Mouse (Mus musculus): ENCODE measurements around the gene Smim27.

The Smim27 gene

GRCm38 (mm10) chr4:40269430-40270032, at the start of gene Smim27, which contains the start of gene Topors:
Gene Smim27, plus strand, starts transcription at chr4:40269579.
Gene Topors, minus strand, starts transcription at chr4:40269850.
- DNase-seq = peak; percentile 97

- no peak for DNase-seq
These were observed 48.9 kb upstream of the Smim27 start for GRCm38 (mm10) chr4:40220437-40220836.

- DNase-seq = no peak
These were observed 48.2 kb upstream of the Smim27 start for GRCm38 (mm10) chr4:40221004-40221760.

- no peak for DNase-seq
These were observed 47.3 kb upstream of the Smim27 start for GRCm38 (mm10) chr4:40221876-40222585.

- no peak for DNase-seq
These were observed 43.3 kb upstream of the Smim27 start for GRCm38 (mm10) chr4:40226095-40226494.

DNA sequence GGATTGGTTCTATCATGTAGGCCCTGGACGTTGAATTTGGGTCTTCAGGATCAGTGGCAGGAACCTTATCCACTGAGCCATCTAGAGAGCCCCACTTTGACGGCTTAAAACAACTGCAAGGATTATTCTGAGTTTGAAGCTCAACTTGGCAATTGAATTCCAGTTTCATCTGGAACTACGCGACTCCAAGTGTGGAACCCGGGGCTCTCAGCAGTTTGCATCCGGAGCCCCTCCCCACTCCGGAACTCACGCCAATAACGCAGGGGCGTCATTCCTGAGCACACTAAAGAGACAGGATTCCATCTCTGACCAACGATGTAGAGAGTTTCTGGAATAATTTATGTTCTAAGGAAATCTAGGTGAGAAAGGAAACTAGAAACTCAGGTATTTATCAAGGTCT, 42.2 kb upstream of the Smim27 start:
- no peak for DNase-seq

DNA sequence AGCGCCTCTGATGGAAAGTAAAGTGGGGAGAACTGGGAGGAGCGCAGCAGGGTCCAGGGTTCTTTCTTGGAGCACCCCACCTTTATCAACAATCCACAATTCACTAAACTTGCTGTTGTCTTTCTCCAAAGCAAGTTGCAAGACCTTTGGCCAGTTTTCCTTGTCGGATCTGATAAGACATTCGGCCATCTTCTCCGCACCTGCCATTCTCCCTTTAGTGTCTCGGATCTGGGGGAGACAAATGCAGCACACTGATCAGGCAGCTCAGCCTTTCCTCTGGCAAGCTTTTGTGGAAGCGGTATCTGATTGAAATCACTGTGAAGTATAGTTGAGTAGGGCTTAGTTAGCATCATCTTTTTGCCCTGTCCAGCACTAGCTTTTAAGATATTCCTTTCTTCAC, 41.5 kb upstream of the Smim27 start:
- no peak for DNase-seq

- no peak for DNase-seq
These were observed 39.7 kb upstream of the Smim27 start for GRCm38 (mm10) chr4:40229723-40230122.

DNA sequence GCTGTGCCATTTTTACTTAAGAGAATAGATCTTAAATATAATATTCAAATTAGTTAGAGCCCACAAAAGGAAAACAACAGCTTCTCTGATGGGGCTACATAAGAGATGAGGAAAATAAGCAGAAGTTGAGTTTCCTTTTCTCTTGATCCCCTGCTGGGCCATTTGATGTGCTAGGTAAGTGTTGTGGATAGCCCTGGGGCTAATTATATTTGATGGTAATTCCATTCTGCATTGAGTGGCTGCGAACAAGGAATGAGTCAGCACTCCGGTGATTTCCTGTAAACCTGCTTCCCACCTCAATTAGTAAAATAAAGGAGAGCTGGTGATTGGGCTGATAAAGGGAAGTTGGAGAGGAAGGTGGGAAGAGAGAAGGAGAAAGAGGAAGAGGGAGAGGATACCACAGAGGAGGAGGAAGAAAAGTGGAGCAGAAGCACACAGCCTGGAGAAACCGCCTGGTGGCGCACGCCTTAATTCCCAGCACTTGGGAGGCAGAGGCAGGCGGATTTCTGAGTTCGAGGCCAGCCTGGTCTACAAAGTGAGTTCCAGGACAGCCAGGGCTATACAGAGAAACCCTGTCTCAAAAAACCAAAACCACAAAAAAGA, 36.2 kb upstream of the Smim27 start:
- DNase-seq = no peak

DNA sequence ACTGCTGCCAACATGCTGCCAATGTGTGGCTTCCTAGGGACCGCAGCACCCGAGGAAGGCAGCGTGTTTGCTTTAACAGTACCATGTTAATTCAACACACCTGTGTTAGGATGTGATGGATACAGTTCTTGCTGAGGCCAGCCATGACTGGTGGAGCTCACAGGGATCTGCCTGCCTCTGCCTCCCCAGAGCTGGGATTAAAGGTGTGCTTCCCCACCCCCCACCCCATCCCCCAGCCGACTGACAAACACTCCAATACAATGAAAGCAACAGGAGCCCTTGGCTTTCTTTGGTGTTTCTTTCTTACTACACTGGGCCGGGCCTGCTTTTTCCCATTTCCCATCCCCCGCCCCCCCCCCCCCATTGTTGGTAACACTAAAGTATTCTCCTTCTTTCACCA, 35.1 kb upstream of the Smim27 start:
- no peak for DNase-seq

- DNase-seq = no peak
These were observed 32.5 kb upstream of the Smim27 start for GRCm38 (mm10) chr4:40236829-40237228.

DNA sequence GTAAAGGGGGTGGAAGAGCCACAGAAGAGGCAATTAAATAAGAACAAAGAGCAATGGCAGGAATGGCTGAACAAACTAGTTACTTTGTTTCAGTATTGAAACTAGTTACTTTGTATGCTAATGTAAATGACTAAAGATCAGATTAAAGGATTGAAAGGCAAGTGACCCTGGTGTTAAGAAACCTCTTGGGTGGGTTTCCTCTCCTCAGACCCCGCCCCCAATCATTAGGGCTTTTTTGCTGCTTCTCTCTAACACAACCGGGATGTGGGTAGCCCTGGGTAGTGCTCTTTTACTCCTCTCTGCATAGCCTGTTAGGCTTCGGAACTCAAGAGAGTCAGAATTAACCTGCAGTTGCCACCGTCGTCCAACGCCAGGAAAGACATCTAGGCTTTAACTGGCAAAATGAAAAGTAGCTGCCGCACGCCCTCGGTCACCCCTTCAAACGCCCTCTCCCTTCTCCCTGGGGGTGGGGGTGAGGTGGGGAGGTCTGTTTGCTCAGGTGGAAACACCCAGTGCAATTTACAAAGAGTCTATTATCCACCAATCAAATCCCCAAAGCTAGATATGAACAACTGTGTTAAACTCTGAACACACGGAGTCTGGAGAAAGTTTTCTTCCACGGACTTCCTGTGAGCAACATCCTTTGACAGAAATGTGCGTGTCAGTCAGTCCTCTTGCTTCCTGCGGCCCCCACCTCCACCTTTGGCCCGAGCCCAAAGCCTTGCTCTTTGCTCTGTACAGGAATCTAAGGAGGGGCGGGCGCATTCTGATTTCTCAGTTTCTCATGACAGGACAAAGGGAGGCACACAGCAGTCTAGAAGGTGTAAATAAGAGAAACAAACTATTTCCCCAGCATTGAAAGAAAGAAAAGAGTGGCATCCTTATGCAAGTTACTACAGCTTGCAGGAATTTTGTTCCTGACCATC, 30.6 kb upstream of the Smim27 start:
- peak; percentile 77 to 86 for DNase-seq

DNA sequence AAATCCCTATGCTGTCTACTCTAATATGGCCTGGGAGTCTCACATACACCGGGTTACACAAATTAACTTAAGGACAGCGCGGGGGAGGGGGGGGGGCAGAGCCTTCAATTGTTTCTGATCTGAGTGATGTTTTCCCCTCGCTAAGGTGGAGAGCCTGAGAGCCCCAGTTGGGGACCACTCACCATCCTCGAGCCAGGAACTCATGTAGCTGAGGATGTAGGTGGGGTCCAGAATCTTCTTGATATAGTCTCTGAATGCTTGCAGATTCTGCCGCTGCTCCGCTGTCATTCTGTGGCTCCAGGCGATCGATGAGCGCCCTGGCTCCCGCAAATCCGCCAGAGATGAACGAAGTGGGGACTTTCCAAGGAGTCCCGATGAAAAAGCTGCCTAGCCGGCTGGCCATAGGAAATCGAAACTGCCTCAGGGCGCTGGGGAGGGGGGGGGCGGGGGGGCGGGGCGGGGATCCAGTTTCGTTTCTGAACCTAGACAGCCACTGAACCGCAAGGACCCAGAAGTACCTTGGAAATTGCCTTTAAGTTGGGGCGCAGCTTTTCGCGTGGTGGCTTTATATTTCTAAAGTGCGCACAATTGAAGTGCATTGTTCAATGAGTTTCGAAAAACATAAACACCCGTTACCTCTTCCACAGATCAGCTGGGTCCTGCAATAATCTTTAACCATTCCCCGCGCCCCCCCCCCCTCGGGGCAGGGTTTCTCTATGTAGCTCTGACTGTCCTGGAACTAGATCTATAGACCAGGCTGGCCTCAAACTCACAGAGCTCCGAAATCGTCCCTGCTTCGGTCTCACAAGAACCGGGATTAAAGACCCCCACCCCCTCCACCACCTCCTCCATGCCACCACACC, 29.7 kb upstream of the Smim27 start, which contains the start of gene Ddx58:
TSS of gene Ddx58 (minus strand) at position 420 of the 863 bp plus-strand sequence.
- DNase-seq = peak; percentile 45 to 49

DNA sequence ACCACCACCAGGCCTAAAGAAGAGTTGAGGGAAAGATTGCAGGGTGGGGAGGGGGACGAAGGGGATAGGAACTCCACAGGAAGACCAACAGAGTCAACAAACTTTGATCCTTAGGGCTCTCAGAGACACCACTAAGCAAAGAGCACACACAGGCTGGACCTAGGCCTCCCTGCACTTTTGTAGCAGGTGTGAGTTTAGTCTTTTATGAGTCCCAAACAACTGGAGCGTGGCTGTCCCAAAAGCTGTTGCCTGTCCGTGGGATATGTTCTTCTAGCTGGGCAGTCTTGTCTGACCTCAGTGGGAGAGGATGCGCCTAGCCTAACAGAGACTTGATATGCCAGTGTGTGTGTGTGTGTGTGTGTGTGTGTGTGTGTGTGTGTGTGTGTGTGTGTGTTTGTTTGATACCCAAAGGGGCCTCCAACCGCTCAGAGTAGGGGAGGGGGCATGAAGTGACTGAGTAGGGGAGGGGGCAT, 29.1 kb upstream of the Smim27 start:
- DNase-seq = no peak

GRCm38 (mm10) chr4:40241928-40242327, 27.5 kb upstream of the Smim27 start:
- no peak for DNase-seq

- no peak for DNase-seq
These were observed 26.4 kb upstream of the Smim27 start for GRCm38 (mm10) chr4:40243006-40243405.

GRCm38 (mm10) chr4:40244035-40244434, 25.3 kb upstream of the Smim27 start:
- DNase-seq = no peak

- no peak for DNase-seq
These were observed 18.4 kb upstream of the Smim27 start for GRCm38 (mm10) chr4:40250984-40251383.

DNA sequence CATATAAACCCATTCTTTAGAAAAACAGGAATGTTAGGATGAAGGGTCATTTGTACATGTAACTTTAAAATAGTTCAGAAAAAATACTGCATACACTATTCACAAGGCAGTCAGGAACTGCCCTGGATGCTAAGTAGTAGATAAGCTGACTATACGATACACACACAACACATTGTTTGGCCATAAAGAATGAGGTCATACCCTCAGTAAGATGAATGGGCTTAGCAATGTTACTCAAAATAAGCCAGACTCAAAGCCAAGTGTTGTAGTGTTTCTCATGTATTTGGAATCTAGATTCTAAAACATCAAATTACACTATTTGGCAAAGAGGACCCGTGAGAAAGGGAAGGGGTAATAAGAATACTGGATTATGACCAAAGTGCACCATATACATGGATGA, 15.6 kb upstream of the Smim27 start:
- no peak for DNase-seq

DNA sequence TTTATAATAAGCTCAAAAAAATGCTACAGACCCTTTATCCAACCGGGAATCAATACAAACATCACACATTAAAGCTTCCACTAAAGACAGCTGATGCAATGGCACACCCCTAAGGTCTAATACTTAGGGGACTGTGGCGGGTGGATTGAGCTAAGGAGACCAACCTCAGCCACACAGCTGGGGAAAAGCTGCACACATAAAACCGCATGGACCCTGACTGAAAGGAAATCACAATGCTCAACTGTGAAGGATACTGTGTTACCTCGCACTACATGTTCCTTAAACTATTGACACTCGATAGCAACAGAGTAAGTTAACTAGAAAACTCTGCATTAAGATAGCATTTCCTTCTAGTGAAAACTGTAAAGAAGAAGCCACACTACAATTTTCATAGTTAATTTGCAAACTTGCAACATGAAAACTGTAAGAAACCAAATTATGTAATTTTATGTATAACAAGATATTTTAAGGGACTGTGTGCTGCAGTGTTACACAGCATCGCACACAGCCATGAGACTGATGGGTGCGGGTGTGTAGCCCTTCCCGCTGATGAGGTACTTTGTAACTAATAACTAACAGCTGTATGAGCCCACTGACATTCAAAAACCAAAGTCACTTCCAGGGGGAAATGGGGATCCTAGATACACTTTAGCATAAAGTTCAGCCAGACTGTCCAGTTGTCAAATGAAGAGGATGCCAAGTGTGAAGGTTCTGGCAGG, 14.8 kb upstream of the Smim27 start:
- no peak for DNase-seq

Measured in lung, adult 18-20 months (tissue).